Mouse (Mus musculus) left cerebral cortex, adult 6 months (tissue): Measurements from ENCODE around the gene Pax5. TPM values are rescaled to one million over a fixed set of nuclear protein-coding genes. Genes with fewer than 3 reads are reported as not detected.

Experiments
- long read RNA-seq, 2 experiments: library from polyadenylated mRNA; unstranded; transcript quantifications; one replicate each; pipeline ENCODE4 v2.0.0; 2019 to 2020
- polyA plus RNA-seq: library from polyadenylated mRNA; unstranded; fragments of <200 nt; fragmentation: Nextera tagmentation; gene quantifications from 2 replicates; pipeline ENCODE4 v1.2.3, GENCODE M21; 2021

Pax5 gene
- polyA plus RNA-seq, result 0.01 TPM in 1 of 2 replicates, not detected in the other
- long read RNA-seq, experiment 1, result 0 reads
- long read RNA-seq, experiment 2, result 0 reads

DNA sequence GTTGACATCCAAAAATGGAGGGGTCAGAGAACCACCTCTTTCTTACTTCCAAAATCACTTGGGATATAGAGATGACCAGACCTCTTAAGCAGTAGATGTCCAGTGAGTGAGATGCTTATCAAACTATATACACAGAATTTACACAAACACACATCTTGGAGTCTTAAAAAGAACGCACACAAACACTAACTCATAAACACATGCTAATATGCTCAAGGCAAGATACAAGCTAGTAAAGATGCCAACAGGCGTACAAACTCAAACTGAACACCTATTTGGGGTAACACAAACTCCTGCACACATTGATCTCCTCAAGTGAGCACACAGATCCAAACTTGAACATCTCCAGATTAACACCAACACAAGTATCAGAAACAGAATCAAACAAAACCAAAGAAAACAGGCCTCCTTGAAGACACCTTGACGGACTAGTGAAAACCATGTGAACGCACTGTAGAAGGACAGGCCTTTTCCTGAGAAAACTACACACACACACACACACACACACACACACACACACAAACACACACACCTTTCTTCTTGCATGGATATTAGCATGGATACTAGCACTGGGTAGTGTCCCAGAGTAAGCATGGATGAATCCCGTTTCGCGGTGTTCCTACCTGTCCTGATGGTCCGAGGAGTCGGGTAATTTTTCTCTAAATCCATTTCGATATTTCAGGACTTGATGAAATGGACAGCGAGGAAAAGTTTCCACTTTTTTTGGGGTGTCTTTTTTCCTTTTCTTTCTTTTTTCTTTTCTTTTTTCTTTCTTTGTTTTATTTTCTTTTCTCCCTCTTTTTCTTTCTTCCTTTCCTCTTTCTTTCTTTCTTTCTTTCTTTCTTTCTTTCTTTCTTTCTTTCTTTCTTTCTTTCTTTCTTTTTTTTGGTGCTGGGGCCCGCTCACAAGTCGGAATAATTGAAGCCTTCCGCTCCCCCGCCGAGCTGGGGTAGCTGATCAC is at the start of gene Pax5:
Gene Pax5 (minus strand): TSS at position 748 of the 961 bp plus-strand sequence.

DNA sequence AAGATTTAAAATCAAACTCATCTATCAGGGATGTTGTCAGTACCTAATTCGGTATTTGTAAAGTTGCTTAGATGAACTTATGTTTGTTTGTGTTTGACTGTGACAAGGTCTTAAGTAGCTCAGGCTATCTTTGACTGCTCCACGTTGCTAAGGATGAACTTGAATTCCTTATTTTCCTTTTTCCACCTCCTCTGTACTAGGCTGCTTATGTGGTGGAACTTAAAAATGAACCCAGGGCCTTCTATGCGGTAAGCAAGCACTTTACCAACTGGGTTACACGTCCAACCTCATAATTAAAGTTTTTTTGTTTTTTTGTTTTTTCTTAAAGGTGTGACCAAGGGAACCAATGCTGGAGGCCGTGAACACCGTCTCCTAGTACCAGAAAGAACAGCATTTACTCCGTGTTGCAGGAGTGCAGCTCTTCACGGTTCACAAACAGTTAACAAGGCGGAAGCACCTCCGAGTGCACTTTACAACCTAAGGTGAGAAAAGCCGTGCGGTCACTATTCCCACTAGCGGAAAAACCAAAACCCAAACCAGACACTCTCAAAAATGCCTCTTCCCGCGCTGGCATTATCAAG is 45.4 kb upstream of the Pax5 start, which contains the start of gene Zcchc7:
Gene Zcchc7 (plus strand): TSS at position 325 of the 581 bp plus-strand sequence.

Other genes with a start within 250 kb of the Pax5 start
- 18.1 and 19.0 TPM in 2 replicates for gene Zcchc7, start 45.4 kb upstream of the Pax5 start, polyA plus RNA-seq